Mouse (Mus musculus) C2C12 (cell line): Measurements from ENCODE around the gene Fto. TPM values are rescaled to one million over a fixed set of nuclear protein-coding genes. Genes with fewer than 3 reads are reported as not detected.
A peak's percentile ranks its signal among the peaks of the same experiment; 100 is the strongest.

Experiments
- H3K27me3 ChIP-seq: one replicate; pipeline ENCODE4 v1.6.1; 2011; ENCODE audit not compliant: control insufficient read depth, insufficient read depth, insufficient read length
- H3K36me3 ChIP-seq: one replicate; pipeline ENCODE4 v1.6.1; 2011; ENCODE audit not compliant: control insufficient read depth, insufficient read depth
- H3K4me3 ChIP-seq: one replicate; pipeline ENCODE4 v1.5.1; 2011; ENCODE audit warnings: mild to moderate bottlenecking, control low read depth; ENCODE audit not compliant: poor library complexity, insufficient read depth, severe bottlenecking
- H3K79me2 ChIP-seq: one replicate; pipeline ENCODE4 v1.6.1; 2011; ENCODE audit not compliant: control insufficient read depth, insufficient read depth
- H3K79me3 ChIP-seq: one replicate; pipeline ENCODE4 v1.6.1; 2011; ENCODE audit warnings: low read depth, control low read depth
- H3ac ChIP-seq: one replicate; pipeline ENCODE3; 2011; ENCODE audit warnings: low read depth; ENCODE audit not compliant: control insufficient read depth, insufficient read length
- CEBPB ChIP-seq: IDR thresholded peaks from one replicate; pipeline ENCODE4 v1.6.1; 2011; ENCODE audit warnings: low read depth, mild to moderate bottlenecking, control low read depth, moderate library complexity
- CTCF ChIP-seq: IDR thresholded peaks from one replicate; pipeline ENCODE4 v1.5.1; 2011; ENCODE audit not compliant: control insufficient read depth, insufficient read depth, insufficient read length
- FOSL1 ChIP-seq: IDR thresholded peaks from one replicate; pipeline ENCODE4 v1.8.0; 2011; ENCODE audit warnings: mild to moderate bottlenecking, low read length; ENCODE audit not compliant: poor library complexity, insufficient read depth, severe bottlenecking
- MAX ChIP-seq: IDR thresholded peaks from one replicate; pipeline ENCODE4 v1.6.1; 2011; ENCODE audit warnings: mild to moderate bottlenecking, control low read depth
- MYOD1 ChIP-seq: IDR thresholded peaks from one replicate; pipeline ENCODE4 v1.6.1; 2011; ENCODE audit warnings: low read depth; ENCODE audit not compliant: control insufficient read depth, insufficient read length
- MYOG ChIP-seq: IDR thresholded peaks from one replicate; pipeline ENCODE4 v1.6.1; 2011; ENCODE audit not compliant: control insufficient read depth, insufficient read length; ENCODE audit errors: extremely low read depth
- USF1 ChIP-seq: IDR thresholded peaks from one replicate; pipeline ENCODE4 v1.6.1; 2011; ENCODE audit warnings: low read depth, mild to moderate bottlenecking, control low read depth, moderate library complexity
- polyA plus RNA-seq: library from polyadenylated mRNA; unstranded; fragments of >200 nt; fragmentation: generic; extraction: Trizol; gene quantifications from one replicate; pipeline ENCODE4 v1.2.1, GENCODE M21; 2012; ENCODE audit warnings: missing spikeins

Gene Fto
- polyA plus RNA-seq, 1 experiment: 39.1 TPM

DNA sequence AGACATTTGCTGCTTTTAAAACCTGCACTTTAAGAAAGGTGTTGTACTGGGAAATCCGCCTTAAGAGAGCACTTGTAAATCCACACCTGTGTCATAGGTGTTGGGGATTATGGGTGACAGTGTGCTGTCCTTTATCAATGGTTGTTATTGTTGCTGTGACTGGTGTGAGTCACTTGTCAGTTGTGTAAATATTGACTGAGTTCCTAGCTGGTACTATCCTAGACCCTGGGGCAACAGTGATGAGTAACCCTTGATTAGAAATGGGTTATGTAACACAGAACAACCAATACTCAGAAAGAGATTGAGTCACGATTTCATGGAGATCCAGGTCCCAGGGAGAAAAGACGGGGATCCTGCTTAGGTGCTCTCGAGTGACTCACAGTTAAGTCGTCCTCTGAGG is 216.4 kb downstream of the Fto start:
- H3K27me3 ChIP-seq: no peaks in the 10 kb centered on the region
- H3K79me3 ChIP-seq: no peaks in the 10 kb centered on the region
- no peaks in the 10 kb centered on the region for H3K79me2 ChIP-seq
- H3ac ChIP-seq: no peak overlapping the region
- H3K4me3 ChIP-seq: no peak overlapping the region
- H3K36me3 ChIP-seq: no peaks in the 10 kb centered on the region
- TF ChIP-seq FOSL1 (no peak), CTCF (no peak), MAX (no peak), USF1 (no peak), CEBPB (no peak), MYOG (no peak), MYOD1 (no peak)

- Histone ChIP-seq H3K36me3 (no peaks in the 10 kb centered on the region), H3K4me3 (no peak overlapping the region), H3K79me3 (no peaks in the 10 kb centered on the region), H3ac (no peak overlapping the region), H3K27me3 (no peaks in the 10 kb centered on the region), H3K79me2 (no peaks in the 10 kb centered on the region)
- no peak for TF ChIP-seq MAX
- no peak for TF ChIP-seq CEBPB
- TF ChIP-seq CTCF: no peak
- no peak for TF ChIP-seq FOSL1
- no peak for TF ChIP-seq MYOD1
- TF ChIP-seq USF1: no peak
- TF ChIP-seq MYOG: no peak
Observed at GRCm38 (mm10) chr8:91530656-91531055, 217.3 kb downstream of the Fto start.

- no peaks in the 10 kb centered on the region for H3K27me3 ChIP-seq
- H3K79me2 ChIP-seq: no peaks in the 10 kb centered on the region
- TF ChIP-seq MAX (no peak), CTCF (peak; percentile 36)
- no peaks in the 10 kb centered on the region for H3K36me3 ChIP-seq
- H3ac ChIP-seq: no peak overlapping the region
- no peak overlapping the region for H3K4me3 ChIP-seq
- H3K79me3 ChIP-seq: no peaks in the 10 kb centered on the region
Observed at GRCm38 (mm10) chr8:91531971-91532370, 218.6 kb downstream of the Fto start.

DNA sequence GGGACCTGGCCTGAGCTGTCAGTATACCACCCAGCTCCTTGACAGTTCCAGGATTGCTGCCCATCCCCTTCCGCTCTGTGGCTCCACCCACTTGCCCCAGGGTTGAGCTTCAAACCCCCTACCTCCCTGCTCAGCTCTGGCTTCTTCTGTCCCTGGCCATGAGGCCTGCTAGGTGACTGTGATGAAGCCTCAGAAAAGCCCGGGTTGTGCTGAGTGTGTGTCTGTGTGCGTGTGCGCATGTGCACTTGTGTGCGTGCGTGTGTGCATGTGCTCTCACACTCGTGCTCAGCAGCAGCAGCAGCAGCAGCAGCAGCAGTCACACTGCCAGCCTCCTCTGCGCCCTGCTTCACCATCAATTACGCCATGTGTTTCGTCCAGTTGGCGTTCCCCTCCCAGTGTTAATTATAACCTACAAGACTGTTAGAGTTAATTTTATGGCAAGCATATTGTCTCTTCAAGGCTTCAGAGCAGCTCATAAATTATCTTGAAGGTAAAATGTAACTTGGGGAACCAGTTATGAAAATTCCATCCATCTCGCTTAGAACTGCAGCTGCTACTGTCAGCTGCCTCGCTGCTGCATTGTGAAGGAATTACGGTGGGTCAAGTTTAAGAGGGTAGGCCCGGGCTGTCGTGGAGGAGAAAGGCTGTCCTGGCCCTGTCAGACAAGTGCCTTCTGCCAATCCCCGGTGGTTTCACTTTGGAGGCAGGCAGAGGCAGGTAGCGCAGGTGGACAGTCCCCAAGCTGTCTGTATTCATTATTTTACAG is 219.5 kb downstream of the Fto start:
- Histone ChIP-seq H3K36me3 (no peaks in the 10 kb centered on the region), H3K79me3 (no peaks in the 10 kb centered on the region), H3K4me3 (no peak overlapping the region), H3K27me3 (no peaks in the 10 kb centered on the region), H3K79me2 (no peaks in the 10 kb centered on the region), H3ac (no peak overlapping the region)
- TF ChIP-seq CTCF (no peak), MAX (no peak)

- Histone ChIP-seq H3K4me3 (no peak overlapping the region), H3K27me3 (no peaks in the 10 kb centered on the region), H3ac (no peak overlapping the region), H3K36me3 (no peaks in the 10 kb centered on the region), H3K79me3 (no peaks in the 10 kb centered on the region), H3K79me2 (no peaks in the 10 kb centered on the region)
- no peak for TF ChIP-seq CTCF
- TF ChIP-seq FOSL1: no peak
- no peak for TF ChIP-seq MAX
- no peak for TF ChIP-seq CEBPB
- no peak for TF ChIP-seq MYOD1
- no peak for TF ChIP-seq USF1
- no peak for TF ChIP-seq MYOG
Observed at GRCm38 (mm10) chr8:91534752-91535151, 221.4 kb downstream of the Fto start.

- no peak overlapping the region for H3ac ChIP-seq
- H3K79me3 ChIP-seq: no peaks in the 10 kb centered on the region
- H3K27me3 ChIP-seq: no peaks in the 10 kb centered on the region
- TF ChIP-seq USF1 (no peak), CTCF (no peak)
- H3K36me3 ChIP-seq: no peaks in the 10 kb centered on the region
- H3K79me2 ChIP-seq: no peaks in the 10 kb centered on the region
- H3K4me3 ChIP-seq: no peak overlapping the region
Observed at GRCm38 (mm10) chr8:91538109-91538508, 224.8 kb downstream of the Fto start.
